Mouse (Mus musculus): Measurements from ENCODE around the gene Olfr1441. TPM values are rescaled to one million over a fixed set of nuclear protein-coding genes. Genes with fewer than 3 reads are reported as not detected.

Gene Olfr1441
- polyA plus RNA-seq, 2 experiments: not detected

- H3K4me3 ChIP-seq (replicated peaks; ENCODE audit: low read length): no peak overlapping the region
- H3K36me3 ChIP-seq (ENCODE audit: control insufficient read depth, insufficient read depth, low read length): no peaks in the 10 kb centered on the region
- no peaks in the 10 kb centered on the region for H3K27me3 ChIP-seq (ENCODE audit: control insufficient read depth, insufficient read depth, low read length)
- ATAC-seq (ENCODE audit: low FRiP score, low read depth): no peak
- H3K9ac ChIP-seq (ENCODE audit: low read depth, low read length, severe bottlenecking): no peak overlapping the region
- DNase-seq (ENCODE audit: low spot score): peak; percentile 23
- H3K4me1 ChIP-seq (ENCODE audit: control insufficient read depth, insufficient read depth, low read length): no peaks in the 10 kb centered on the region; the same call in 1 of the 2 replicates
- H3K27ac ChIP-seq (replicated peaks; ENCODE audit: low read depth, low read length): no peak overlapping the region
- no peaks in the 10 kb centered on the region for H3K9me3 ChIP-seq (ENCODE audit: control insufficient read depth, low read length)
- no peak for TF ChIP-seq POLR2A (IDR thresholded peaks at IDR 0.05; ENCODE audit: borderline replicate concordance, extremely low read depth, insufficient read depth, insufficient read length)
- H3K4me2 ChIP-seq (replicated peaks; ENCODE audit: low read depth, low read length, severe bottlenecking): no peak overlapping the region
- 27% methylated on average over 7 of the region's 7 CpGs for WGBS
Measured at GRCm38 (mm10) chr19:12466204-12466603, 49.0 kb downstream of the Olfr1441 start.

- Histone ChIP-seq H3K4me3 (replicated peaks; ENCODE audit: low read length) (no peak overlapping the region), H3K4me1 (ENCODE audit: control insufficient read depth, insufficient read depth, low read length) (no peaks in the 10 kb centered on the region; the same call in 1 of the 2 replicates), H3K4me2 (replicated peaks; ENCODE audit: low read depth, low read length, severe bottlenecking) (no peak overlapping the region), H3K27me3 (ENCODE audit: control insufficient read depth, insufficient read depth, low read length) (no peaks in the 10 kb centered on the region), H3K27ac (replicated peaks; ENCODE audit: low read depth, low read length) (no peak overlapping the region), H3K36me3 (ENCODE audit: control insufficient read depth, insufficient read depth, low read length) (no peaks in the 10 kb centered on the region), H3K9ac (ENCODE audit: low read depth, low read length, severe bottlenecking) (no peak overlapping the region), H3K9me3 (ENCODE audit: control insufficient read depth, low read length) (no peaks in the 10 kb centered on the region)
- TF ChIP-seq POLR2A (IDR thresholded peaks at IDR 0.05; ENCODE audit: borderline replicate concordance, extremely low read depth, insufficient read depth, insufficient read length): no peak
- no peak for DNase-seq (ENCODE audit: low spot score)
- 83% methylated on average over 5 of the region's 5 CpGs for WGBS
- no peak for ATAC-seq (ENCODE audit: low FRiP score, low read depth)
Measured at GRCm38 (mm10) chr19:12467436-12467835, 50.2 kb downstream of the Olfr1441 start.

- ATAC-seq (ENCODE audit: low FRiP score, low read depth) (no peak), DNase-seq (ENCODE audit: low spot score) (no peak)
- Histone ChIP-seq H3K4me2 (replicated peaks; ENCODE audit: low read depth, low read length, severe bottlenecking) (no peak overlapping the region), H3K4me3 (replicated peaks; ENCODE audit: low read length) (no peak overlapping the region), H3K27me3 (ENCODE audit: control insufficient read depth, insufficient read depth, low read length) (no peaks in the 10 kb centered on the region), H3K9me3 (ENCODE audit: control insufficient read depth, low read length) (no peaks in the 10 kb centered on the region), H3K4me1 (ENCODE audit: control insufficient read depth, insufficient read depth, low read length) (peaks cover 17% of the 10 kb centered on the region), H3K9ac (ENCODE audit: low read depth, low read length, severe bottlenecking) (no peak overlapping the region), H3K36me3 (ENCODE audit: control insufficient read depth, insufficient read depth, low read length) (no peaks in the 10 kb centered on the region), H3K27ac (replicated peaks; ENCODE audit: low read depth, low read length) (no peak overlapping the region)
- no peak for TF ChIP-seq POLR2A (IDR thresholded peaks at IDR 0.05; ENCODE audit: borderline replicate concordance, extremely low read depth, insufficient read depth, insufficient read length)
- WGBS: 72% methylated on average over 3 of the region's 3 CpGs
Measured at GRCm38 (mm10) chr19:12471866-12472265, 54.6 kb downstream of the Olfr1441 start.

- ATAC-seq (ENCODE audit: low FRiP score, low read depth) (no peak), DNase-seq (ENCODE audit: low spot score) (no peak)
- Histone ChIP-seq H3K27ac (replicated peaks; ENCODE audit: low read depth, low read length) (no peak overlapping the region), H3K9ac (ENCODE audit: low read depth, low read length, severe bottlenecking) (no peak overlapping the region), H3K4me2 (replicated peaks; ENCODE audit: low read depth, low read length, severe bottlenecking) (no peak overlapping the region), H3K9me3 (ENCODE audit: control insufficient read depth, low read length) (no peaks in the 10 kb centered on the region), H3K27me3 (ENCODE audit: control insufficient read depth, insufficient read depth, low read length) (no peaks in the 10 kb centered on the region), H3K4me3 (replicated peaks; ENCODE audit: low read length) (no peak overlapping the region), H3K36me3 (ENCODE audit: control insufficient read depth, insufficient read depth, low read length) (no peaks in the 10 kb centered on the region), H3K4me1 (ENCODE audit: control insufficient read depth, insufficient read depth, low read length) (peaks cover 17% of the 10 kb centered on the region)
- WGBS: 83% methylated on average over 5 of the region's 5 CpGs
- no peak for TF ChIP-seq POLR2A (IDR thresholded peaks at IDR 0.05; ENCODE audit: borderline replicate concordance, extremely low read depth, insufficient read depth, insufficient read length)
Measured at GRCm38 (mm10) chr19:12472381-12472976, 55.2 kb downstream of the Olfr1441 start.

Other genes starting within 250 kb of the Olfr1441 start
- gene Olfr1555-ps1, start 247.3 kb upstream of the Olfr1441 start, polyA plus RNA-seq (2012; rRNA removed): not detected in 2 replicates
- not detected in 2 replicates for gene Olfr1555-ps1, start 247.3 kb upstream of the Olfr1441 start, polyA plus RNA-seq (2014; fragmentation: Nextera tagmentation; extraction: Ambion mirVana)
- gene Olfr1431, start 216.8 kb upstream of the Olfr1441 start, polyA plus RNA-seq (2012; rRNA removed): not detected in 2 replicates
- gene Olfr1431, start 216.8 kb upstream of the Olfr1441 start, polyA plus RNA-seq (2014; fragmentation: Nextera tagmentation; extraction: Ambion mirVana): not detected in 2 replicates
- gene Olfr1432, start 184.8 kb upstream of the Olfr1441 start, polyA plus RNA-seq (2012; rRNA removed): not detected in 2 replicates
- not detected in 2 replicates for gene Olfr1432, start 184.8 kb upstream of the Olfr1441 start, polyA plus RNA-seq (2014; fragmentation: Nextera tagmentation; extraction: Ambion mirVana)
- gene Olfr262, start 175.8 kb upstream of the Olfr1441 start, polyA plus RNA-seq (2012; rRNA removed): not detected in 2 replicates
- gene Olfr262, start 175.8 kb upstream of the Olfr1441 start, polyA plus RNA-seq (2014; fragmentation: Nextera tagmentation; extraction: Ambion mirVana): not detected in 2 replicates
- gene Olfr235, start 156.4 kb upstream of the Olfr1441 start, polyA plus RNA-seq (2012; rRNA removed): not detected in 2 replicates
- gene Olfr235, start 156.4 kb upstream of the Olfr1441 start, polyA plus RNA-seq (2014; fragmentation: Nextera tagmentation; extraction: Ambion mirVana): not detected in 2 replicates
- not detected in 2 replicates for gene Olfr1434, start 137.6 kb upstream of the Olfr1441 start, polyA plus RNA-seq (2012; rRNA removed)
- not detected in 2 replicates for gene Olfr1434, start 137.6 kb upstream of the Olfr1441 start, polyA plus RNA-seq (2014; fragmentation: Nextera tagmentation; extraction: Ambion mirVana)
- gene Olfr1436, start 118.3 kb upstream of the Olfr1441 start, polyA plus RNA-seq (2012; rRNA removed): not detected in 2 replicates
- gene Olfr1436, start 118.3 kb upstream of the Olfr1441 start, polyA plus RNA-seq (2014; fragmentation: Nextera tagmentation; extraction: Ambion mirVana): not detected in 2 replicates
- gene Olfr1437, start 92.3 kb upstream of the Olfr1441 start, polyA plus RNA-seq (2012; rRNA removed): not detected in 2 replicates
- not detected in 2 replicates for gene Olfr1437, start 92.3 kb upstream of the Olfr1441 start, polyA plus RNA-seq (2014; fragmentation: Nextera tagmentation; extraction: Ambion mirVana)
- not detected in 2 replicates for gene Olfr1438-ps1, start 81.5 kb upstream of the Olfr1441 start, polyA plus RNA-seq (2012; rRNA removed)
- gene Olfr1438-ps1, start 81.5 kb upstream of the Olfr1441 start, polyA plus RNA-seq (2014; fragmentation: Nextera tagmentation; extraction: Ambion mirVana): not detected in 2 replicates
- not detected in 2 replicates for gene Olfr1440, start 30.2 kb upstream of the Olfr1441 start, polyA plus RNA-seq (2012; rRNA removed)
- gene Olfr1440, start 30.2 kb upstream of the Olfr1441 start, polyA plus RNA-seq (2014; fragmentation: Nextera tagmentation; extraction: Ambion mirVana): not detected in 2 replicates
- not detected in 2 replicates for gene Pfpl, start 10.5 kb downstream of the Olfr1441 start, polyA plus RNA-seq (2012; rRNA removed)
- not detected in 2 replicates for gene Pfpl, start 10.5 kb downstream of the Olfr1441 start, polyA plus RNA-seq (2014; fragmentation: Nextera tagmentation; extraction: Ambion mirVana)
- 3.5 and 3.6 TPM in 2 replicates for gene Mpeg1, start 43.3 kb downstream of the Olfr1441 start, polyA plus RNA-seq (2012; rRNA removed)
- gene Mpeg1, start 43.3 kb downstream of the Olfr1441 start, polyA plus RNA-seq (2014; fragmentation: Nextera tagmentation; extraction: Ambion mirVana): 0.92 and 1.00 TPM in 2 replicates
- 10.3 and 10.6 TPM in 2 replicates for gene Dtx4, start 84.0 kb downstream of the Olfr1441 start, polyA plus RNA-seq (2012; rRNA removed)
- 10.4 TPM in 2 replicates for gene Dtx4, start 84.0 kb downstream of the Olfr1441 start, polyA plus RNA-seq (2014; fragmentation: Nextera tagmentation; extraction: Ambion mirVana)
- gene Fam111a, start 128.3 kb downstream of the Olfr1441 start, polyA plus RNA-seq (2012; rRNA removed): 11.0 and 17.1 TPM in 2 replicates
- 23.8 and 25.1 TPM in 2 replicates for gene Fam111a, start 128.3 kb downstream of the Olfr1441 start, polyA plus RNA-seq (2014; fragmentation: Nextera tagmentation; extraction: Ambion mirVana)
- gene Gm4952, start 182.5 kb downstream of the Olfr1441 start, polyA plus RNA-seq (2012; rRNA removed): 0.04 and 0.08 TPM in 2 replicates
- gene Gm4952, start 182.5 kb downstream of the Olfr1441 start, polyA plus RNA-seq (2014; fragmentation: Nextera tagmentation; extraction: Ambion mirVana): 0.33 TPM in 1 of 2 replicates, not detected in the other
- 0.04 TPM in 1 of 2 replicates, not detected in the other for gene Glyat, start 215.9 kb downstream of the Olfr1441 start, polyA plus RNA-seq (2012; rRNA removed)
- not detected in 2 replicates for gene Glyat, start 215.9 kb downstream of the Olfr1441 start, polyA plus RNA-seq (2014; fragmentation: Nextera tagmentation; extraction: Ambion mirVana)